Mouse (Mus musculus): ENCODE data around the gene Ssmem1.

The Ssmem1 gene

DNA sequence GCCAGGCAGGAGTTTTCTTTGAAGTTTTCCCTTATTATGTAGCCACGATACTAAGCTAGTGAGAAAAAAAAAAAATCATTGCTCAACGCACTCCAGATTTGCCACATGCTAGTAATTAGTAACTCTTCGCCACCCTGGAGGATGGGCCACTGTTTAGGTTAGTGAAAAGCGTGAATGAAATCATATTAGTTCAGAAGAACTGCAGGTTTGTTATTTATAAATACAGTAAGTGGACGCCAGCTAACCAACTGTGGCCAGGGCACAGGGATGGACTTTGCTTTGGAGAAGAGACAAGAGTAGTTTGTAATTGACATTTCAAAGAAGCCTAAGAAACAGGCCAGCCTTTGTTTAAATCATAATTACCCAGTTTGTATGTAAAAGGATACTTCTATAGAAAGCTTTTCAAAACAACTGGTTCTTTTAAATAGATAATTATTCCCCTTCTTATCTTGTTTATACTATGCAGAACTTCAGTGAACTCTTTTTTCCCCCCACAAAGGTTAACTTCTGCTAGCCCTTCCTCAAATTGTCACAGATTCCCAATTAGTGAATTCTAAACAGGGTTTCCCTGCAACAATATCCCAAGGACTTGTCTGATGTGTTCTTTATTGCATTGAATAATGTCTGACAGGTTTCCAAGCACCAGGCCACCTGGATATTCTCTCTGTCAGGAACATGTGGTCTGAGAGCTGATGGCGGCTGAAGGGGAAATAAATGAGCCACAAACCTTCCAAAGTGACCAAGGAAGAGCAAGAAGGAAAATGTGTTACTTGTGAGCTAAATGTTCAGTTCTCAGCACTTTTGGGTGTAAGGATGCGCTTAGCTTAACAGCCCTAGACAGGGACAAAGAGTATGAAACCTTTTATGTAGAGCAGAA, 16.0 kb downstream of the Ssmem1 start:
- DNase-seq (ENCODE audit: low read depth), result no peak

DNA sequence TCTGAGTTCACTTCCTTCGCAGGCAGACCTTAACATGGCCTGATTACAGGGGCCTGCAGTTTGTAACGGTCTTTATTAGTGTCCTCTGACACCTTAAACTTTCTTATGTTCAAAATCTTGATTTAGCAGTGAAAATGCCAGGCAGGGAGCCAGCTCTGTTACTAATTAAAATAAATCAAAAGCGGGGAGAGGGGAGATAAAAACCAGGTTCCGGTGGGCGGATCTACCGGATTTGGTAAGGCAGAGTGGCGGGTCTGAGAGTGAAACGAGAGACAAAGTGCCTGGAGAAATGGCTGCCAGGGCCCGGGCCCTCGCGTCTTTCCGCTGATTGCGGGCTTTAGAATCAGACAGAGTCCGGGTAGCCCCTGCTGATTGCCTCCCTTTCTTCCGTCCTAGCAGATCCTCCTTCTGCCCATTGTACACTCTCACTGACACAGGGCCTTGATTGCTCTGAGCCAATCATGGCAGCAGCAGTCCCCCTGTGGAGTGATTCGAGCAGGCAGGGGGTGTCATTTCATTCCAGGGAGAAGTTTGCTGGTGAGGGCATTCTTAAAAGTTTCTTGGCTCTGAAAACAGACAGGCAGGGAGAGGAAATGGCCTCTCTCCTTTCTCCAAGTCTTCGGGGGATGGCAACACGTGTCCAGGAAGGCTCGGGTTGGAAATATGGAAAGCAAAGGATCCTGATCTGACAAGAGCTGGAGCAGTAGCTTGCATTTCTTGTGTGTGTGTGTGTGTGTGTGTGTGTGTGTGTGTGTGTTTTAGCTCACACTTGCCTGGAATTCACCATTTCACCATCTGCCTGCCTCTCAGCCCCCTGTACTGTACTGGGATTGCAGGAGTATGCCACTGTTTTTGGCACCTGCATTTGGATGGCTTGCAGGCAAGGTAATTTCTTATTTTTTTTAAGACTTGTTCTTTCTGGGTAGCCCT, 17.2 kb downstream of the Ssmem1 start:
- no peak for DNase-seq (ENCODE audit: low read depth)

DNA sequence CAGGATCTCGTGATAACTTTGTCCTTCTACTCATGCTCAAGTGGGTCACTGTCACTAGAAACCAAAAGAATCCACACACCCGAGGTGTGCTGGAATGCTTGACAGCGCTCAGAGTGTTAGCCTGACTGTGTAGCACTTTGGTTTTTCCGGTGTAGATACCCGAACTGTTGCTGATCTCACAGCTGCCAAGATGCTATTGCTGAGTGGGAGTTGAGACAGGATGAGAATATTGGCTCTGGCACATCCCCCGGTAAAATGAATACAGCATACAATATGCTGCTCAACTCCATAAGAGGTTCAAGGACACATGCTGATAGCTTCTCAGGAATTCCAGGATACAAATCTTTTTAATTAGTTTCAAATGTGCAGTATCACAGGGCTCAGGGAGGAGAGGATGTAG, 19.2 kb downstream of the Ssmem1 start:
- no peak for DNase-seq (ENCODE audit: low read depth)

- peak; percentile 70 for DNase-seq (ENCODE audit: low read depth)
Observed at GRCm38 (mm10) chr6:30535340-30535739, 25.7 kb downstream of the Ssmem1 start.

GRCm38 (mm10) chr6:30538240-30538639, 28.6 kb downstream of the Ssmem1 start:
- no peak for DNase-seq (ENCODE audit: low read depth)

- DNase-seq (ENCODE audit: low read depth), result no peak
Observed at GRCm38 (mm10) chr6:30538800-30539199, 29.2 kb downstream of the Ssmem1 start.

DNA sequence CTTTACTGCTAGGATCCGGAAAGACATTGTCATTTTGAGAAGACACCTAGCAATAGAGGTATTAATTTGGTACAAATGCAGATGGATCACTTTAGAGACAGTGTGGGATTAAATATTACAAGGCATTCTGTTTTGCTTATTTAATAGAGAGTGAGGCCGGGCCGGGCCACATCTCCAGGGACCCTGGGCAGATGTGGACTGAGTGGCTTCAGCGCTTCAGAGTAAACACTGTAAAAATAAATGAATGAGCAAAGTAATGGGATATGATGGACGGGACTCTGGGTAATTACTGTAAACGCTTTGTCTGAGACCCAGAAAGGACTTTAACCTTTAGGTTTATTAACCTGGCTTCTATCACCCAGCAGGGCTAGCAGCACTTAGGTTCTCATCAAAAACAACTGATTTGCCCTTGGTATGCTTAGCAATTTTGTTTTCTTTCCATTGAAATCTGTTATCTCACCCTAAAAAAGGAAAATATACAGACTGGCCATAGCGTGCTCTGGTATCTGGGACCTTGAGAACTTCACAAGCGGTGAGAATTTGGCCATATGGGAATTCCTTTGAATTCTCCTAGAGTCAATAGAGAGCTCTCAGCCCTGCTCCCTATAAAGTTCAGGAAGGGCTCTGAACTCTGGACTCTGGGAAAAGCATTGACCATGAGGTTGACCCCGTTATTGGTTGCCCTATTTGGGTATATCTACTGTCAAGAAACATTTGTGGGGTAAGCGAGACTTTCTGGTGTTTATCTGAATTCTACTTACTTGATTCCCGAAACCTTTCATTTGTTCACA, 31.6 kb downstream of the Ssmem1 start, which contains the start of gene Cpa2:
TSS of gene Cpa2 (plus strand) at position 574 of the 791 bp plus-strand sequence.
- no peak for DNase-seq (ENCODE audit: low read depth)

GRCm38 (mm10) chr6:30542277-30542676, 32.6 kb downstream of the Ssmem1 start:
- DNase-seq (ENCODE audit: low read depth), result no peak

DNA sequence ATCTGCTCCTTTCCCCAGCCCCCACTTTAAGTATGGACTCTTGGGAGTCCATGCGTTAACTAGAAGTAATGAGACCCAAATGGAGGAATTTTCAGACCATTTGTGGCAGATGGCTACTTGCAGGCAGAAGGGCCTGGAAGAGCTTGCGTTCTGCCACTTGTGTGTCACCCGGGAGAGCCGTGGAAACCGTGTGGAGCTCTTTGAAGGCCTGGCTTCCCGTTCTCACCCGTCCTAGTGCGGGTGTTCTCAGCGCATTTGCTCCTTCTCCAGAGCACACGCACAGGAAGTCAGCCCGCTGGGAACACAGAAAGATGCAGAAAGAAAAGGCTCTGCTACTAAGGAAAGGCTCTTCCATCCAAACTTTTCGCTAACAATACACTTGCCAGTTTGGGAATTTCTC, 33.4 kb downstream of the Ssmem1 start:
- DNase-seq (ENCODE audit: low read depth), result no peak

DNA sequence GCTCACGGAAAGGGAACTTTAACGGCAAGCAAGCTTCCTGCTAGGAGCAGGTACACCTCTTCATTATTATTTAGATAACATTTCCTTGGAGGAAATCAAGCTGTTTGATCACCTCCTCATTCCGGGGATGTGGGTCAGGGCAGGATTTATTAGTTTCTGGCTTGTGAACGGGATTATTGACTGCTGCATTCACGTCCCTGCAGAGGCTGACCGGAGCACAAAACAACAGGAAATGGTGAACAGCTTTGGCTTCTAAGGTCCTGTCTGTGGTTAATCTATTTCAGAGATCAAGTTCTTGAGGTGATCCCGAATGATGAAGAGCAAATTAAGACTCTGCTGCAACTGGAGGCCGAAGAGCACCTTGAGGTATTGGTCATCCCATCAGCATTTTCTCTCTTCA, 34.2 kb downstream of the Ssmem1 start:
- no peak for DNase-seq (ENCODE audit: low read depth)

- DNase-seq (ENCODE audit: low read depth), result no peak
Observed at GRCm38 (mm10) chr6:30545689-30546088, 36.0 kb downstream of the Ssmem1 start.

DNA sequence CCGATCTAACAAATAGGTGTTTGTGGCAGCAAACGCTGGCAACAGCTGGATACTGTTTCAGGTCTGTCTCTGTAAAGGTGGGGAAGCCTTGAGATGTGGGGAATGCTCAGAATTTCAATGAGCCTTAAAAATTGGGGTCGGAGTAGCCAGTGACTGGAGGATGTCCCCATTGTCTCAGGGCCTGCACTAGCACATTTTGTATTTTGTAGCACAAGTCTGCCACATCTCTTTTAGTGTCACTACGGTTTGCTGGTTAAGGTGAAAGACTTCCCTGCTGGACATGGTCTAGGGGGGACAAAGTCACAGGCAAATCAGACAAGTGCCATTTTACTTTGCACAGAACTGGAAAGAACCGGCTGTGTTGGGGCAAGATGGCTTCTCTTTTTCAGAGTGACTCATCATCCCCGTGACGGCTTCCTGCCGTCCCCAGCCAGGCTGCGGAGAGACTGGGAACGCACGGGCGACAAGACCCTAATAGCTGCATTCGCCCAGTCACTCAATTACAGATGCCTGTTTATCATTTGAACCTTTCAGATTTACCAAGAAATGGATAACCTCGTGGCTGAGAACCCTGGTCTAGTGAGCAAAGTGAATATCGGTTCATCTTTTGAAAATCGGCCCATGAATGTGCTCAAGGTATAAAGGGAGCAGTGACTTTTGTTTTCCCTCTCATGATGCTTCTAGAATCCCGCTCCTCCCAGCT, 37.1 kb downstream of the Ssmem1 start:
- DNase-seq (ENCODE audit: low read depth), result no peak

DNA sequence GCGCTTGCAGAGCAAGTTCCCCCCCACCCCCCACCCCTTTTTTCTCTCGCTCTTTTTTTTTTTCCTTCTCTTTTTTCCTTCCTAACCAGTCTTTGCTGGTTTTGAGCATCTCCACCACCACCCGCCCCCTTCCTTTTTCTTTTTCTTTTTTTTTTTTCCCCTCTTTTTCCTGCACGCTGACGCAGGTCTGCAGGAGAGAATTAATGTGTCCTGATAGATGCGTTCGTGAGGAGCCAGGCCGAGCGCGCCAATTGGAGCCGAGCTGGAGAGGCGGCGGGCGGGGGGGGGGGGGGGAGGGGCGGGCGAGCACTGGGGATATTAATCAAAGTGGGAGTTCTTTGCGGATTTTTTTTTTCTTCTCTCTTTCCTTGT, 37.6 kb downstream of the Ssmem1 start:
- DNase-seq (ENCODE audit: low read depth), result no peak

DNA sequence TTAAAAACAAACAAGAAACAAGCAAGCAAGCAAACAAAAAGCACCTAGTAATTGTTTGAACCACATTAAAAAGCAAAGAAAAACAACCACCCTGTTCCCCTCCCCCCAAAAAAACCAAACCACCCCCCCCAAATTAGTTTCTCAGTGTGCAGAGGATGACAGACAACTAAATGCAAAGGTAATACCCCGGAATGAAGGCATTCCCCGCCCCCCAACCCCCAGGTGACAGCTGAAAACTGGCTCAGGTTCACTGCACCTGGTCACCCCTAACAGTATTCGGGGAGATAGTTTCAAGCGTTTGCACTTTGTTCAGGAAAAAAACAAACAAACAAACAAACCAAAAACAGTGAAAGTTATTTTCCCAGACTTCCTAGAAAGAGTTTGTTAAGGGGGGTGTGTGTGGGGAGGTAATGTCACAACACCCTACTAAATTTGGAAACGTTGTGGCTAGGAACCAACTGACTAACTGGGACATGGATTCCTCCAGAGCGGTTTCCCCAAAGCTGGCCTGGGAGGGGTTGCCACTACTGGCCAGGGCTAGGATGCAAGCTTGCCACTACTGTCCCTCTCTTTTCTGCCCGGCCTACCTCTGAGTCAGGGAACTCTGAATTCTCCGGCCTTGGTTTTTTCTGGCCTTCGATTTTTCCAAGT, 38.1 kb downstream of the Ssmem1 start:
- DNase-seq (ENCODE audit: low read depth), result peak; percentile 62

- peak; percentile 56 for DNase-seq (ENCODE audit: low read depth)
Observed at GRCm38 (mm10) chr6:30549231-30549761, 39.6 kb downstream of the Ssmem1 start.

DNA sequence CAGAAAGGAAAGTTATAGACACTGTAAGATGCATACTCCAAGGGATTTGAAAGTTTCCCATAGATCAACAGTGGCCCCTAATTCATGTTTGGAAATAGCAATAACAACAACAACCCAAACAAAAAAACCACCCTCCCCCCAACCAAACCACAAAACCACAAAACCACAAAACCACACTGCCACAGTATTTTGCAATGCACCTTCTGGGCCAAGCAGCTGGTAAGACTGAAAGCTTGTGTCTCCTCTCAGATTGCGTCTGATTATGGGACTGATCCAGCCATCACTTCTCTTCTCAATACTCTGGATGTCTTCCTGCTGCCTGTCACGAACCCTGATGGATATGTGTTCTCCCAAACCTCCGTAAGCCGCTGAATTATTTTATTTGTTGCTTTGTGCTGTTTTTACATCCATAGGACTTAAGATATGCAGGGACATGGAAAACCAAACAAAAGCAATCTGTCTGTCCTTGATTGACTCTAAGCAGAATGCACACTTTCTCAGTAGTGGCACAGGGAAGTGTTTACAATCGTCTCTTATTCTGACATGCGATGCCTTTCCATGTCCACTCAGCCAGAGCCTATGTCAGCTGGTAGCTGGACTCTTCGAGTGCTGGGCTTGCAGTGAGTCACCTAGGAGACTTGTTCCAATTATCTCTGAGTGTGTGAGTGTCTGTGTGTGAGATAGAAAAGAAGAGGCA, 41.0 kb downstream of the Ssmem1 start:
- peak; percentile 71 for DNase-seq (ENCODE audit: low read depth)

DNA sequence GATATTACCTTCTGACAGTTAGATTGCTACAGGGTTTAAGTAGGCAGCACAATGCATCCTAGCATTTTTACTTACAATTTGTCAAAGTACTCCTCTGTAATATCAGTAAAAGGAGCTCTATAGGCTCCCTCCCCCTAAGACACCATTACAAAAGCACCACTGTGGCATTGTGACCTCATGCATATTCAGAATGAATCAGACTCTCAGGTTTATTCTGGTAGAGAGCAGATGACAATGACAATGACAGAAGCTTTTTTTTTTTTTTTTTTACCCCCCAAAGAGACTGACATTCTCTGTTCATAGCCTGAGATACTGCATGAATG, 41.5 kb downstream of the Ssmem1 start:
- no peak for DNase-seq (ENCODE audit: low read depth)

DNA sequence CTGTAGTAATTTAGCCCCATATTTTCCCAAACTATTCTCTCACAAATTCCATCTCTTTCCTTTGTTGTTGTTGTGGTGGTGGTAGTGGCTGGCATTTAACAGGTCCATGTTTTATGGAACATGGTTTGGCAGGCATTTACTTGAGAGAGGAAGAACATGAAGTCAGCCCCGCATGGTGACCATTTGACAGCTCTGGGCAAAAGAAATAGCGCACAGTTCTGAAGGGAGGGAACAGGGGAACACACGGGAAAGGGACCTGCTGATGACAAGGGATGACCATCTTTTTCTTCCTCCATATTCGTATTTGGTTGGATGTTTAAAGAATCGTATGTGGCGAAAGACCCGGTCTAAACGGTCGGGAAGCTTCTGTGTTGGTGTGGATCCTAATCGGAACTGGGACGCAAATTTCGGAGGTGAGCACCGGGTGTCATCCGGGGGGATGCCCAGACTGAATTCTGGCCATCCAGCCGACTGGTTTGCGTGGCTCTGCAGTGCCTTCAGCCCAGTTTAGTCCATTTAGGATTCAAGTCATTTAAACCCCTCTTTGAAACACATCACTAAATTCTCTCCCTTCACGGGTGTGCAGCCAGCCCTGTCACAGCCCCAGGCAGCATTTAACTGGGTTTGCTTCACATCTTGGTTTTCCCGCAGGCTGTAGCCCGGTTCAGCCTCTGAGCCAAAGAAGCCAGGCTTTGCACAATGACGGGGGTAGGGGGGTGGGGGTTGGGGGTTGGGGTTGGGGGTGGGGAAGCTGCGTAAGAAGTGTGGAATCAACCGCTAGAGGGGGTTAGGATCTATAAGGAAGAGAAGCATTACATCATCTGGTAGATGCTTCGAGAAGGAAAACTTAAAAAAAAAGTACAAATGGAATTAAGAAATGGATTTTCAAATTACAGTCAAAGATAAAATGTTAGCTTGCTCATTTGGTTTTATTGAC, 42.3 kb downstream of the Ssmem1 start:
- no peak for DNase-seq (ENCODE audit: low read depth)

DNA sequence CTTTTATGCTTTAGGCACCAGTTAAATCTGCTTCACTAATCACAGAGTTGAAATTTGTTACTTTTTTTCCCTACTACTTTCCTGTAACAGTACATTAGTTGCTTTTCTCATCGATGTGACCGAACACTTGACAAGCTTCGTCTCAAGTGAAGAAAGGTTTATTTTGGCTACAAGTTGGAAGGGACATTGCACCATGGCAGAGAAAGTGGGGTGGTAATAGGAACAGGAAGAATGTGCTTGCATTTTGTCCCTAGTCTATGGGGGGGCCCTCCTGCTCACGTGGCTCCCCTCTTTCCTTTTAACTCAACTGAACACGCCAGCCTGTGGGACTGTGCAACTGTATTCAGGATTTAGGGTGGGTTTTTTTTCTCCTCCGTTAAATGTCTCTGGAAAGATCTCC, 43.0 kb downstream of the Ssmem1 start:
- no peak for DNase-seq (ENCODE audit: low read depth)

All from NIH3T3 (cell line).